Mouse (Mus musculus): ENCODE data around the gene B4galnt1.

- TF ChIP-seq CTCF (IDR thresholded peaks at IDR 0.05; ENCODE audit: low read depth) (no peak), EP300 (IDR thresholded peaks at IDR 0.05; ENCODE audit: low read depth) (no peak)
Observed at GRCm38 (mm10) chr10:127147135-127147534, 17.9 kb upstream of the B4galnt1 start.
